Mouse (Mus musculus) lung, adult 2 months (tissue): ENCODE data around the gene Vdr. TPM values are rescaled to one million over a fixed set of nuclear protein-coding genes. Genes with fewer than 3 reads are reported as not detected.

Experiments
- DNase-seq: peaks from one replicate; pipeline ENCODE4 v3.0.0; 2022
- H3K4me1 ChIP-seq: fragments of 200-500 bp; 2 replicates; pipeline ENCODE4 v1.6.1; 2011; ENCODE audit warnings: low read length; ENCODE audit not compliant: control insufficient read depth, insufficient read depth
- H3K4me3 ChIP-seq: fragments of 200-500 bp; replicated peaks from 2 replicates; pipeline ENCODE3; 2011; ENCODE audit warnings: low read depth, mild to moderate bottlenecking, control low read depth, low read length; ENCODE audit errors: extremely low read depth
- CTCF ChIP-seq: fragments of 200-500 bp; IDR thresholded peaks from 2 replicates; pipeline ENCODE4 v1.5.1; 2011; ENCODE audit warnings: mild to moderate bottlenecking, low read length, control low read depth; ENCODE audit not compliant: insufficient read depth
- POLR2A ChIP-seq: fragments of 200-500 bp; IDR thresholded peaks from 2 replicates; pipeline ENCODE4 v1.6.1; 2011; ENCODE audit warnings: low read depth, mild to moderate bottlenecking, control low read depth, low read length, borderline replicate concordance; ENCODE audit errors: extremely low read depth
- WGBS: fragments of 180-500 bp; shearing (Covaris S2); methylation state at CpG from one replicate; pipeline ENCODE4 v1.1.7; 2018; 5-methylcytosine and 5-hydroxymethylcytosine counted together
- polyA plus RNA-seq: library from polyadenylated mRNA; depleted of rRNA; stranded (reverse); fragments of >200 nt; gene quantifications from 2 replicates; pipeline ENCODE4 v1.2.3, GENCODE M21; 2012; rRNA removed

Vdr gene
- polyA plus RNA-seq, 1 experiment, result 6.3 TPM

DNA sequence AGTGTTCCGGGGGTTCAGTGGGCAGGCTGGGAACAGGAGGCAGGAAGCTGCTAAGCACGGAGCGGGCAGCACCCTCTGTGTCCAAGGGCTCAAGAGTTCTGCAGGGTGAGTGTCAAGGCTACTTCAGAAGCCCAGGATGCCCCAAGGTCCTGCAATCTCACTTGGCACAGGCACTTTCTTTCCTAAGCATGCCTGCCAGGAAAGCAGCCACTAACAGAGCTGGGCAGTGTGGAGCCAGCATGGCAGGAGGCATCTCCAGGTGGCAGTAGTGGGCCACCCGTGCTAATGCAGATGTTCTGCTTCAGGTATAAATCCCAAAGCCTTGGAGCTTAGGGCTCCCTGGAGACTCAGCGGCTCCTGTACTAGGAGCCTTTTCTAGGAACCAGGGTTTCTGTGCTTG lies 100.5 kb downstream of the Vdr start:
- WGBS, result 74% methylated on average over 5 of the region's 5 CpGs
- peaks cover 37% of the 10 kb centered on the region for H3K4me1 ChIP-seq
- H3K4me3 ChIP-seq, result no peak overlapping the region
- no peak for TF ChIP-seq POLR2A
- TF ChIP-seq CTCF, result peak; percentile 65; the same call in 1 of the 2 replicates
- DNase-seq, result no peak

DNA sequence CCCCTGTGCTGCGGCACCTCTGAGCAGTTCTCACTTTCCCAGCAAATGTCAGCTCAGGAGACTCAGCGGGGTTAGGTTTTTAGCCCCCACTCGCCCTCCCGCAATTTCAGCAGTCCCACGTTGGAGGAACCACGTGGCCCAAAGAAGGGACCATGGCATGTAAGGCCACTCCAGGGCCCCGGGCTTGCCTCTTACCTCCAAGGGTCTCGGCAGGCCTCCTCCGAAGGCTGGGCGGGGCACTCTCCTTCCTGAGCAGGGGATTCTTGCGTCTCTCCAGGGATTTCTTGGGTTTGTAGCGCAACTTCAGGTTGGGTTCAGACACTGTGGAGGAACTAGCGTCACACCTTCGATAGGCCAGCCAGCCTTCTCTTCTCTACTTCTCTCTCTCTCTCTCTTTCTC lies 101.2 kb downstream of the Vdr start:
- no peak for DNase-seq
- Histone ChIP-seq H3K4me3 (no peak overlapping the region), H3K4me1 (peaks cover 30% of the 10 kb centered on the region)
- TF ChIP-seq POLR2A (no peak), CTCF (no peak)
- WGBS, result 77% methylated on average over 14 of the region's 14 CpGs

DNA sequence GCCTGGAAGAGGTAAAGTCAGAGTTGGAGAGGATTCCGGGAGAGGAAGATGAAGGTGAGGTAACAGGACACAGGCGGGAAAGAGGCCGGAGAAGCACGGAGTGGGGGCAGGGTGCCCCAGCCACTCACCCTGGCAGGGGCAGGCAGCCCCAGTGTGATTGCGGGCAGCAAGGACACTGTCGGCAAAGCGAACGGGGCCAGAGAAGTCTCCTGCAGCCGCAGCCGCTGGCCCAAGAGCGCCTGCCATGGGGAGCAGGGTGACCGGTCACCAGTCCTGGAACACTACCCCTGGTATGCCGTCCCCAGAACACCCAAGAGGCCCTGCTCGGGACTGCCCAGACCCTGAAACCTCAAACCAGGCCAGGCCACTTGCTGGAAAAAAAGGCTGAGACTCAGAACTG lies 101.9 kb downstream of the Vdr start:
- TF ChIP-seq POLR2A (no peak), CTCF (no peak)
- WGBS, result 89% methylated on average over 12 of the region's 14 CpGs
- H3K4me1 ChIP-seq, result peaks cover 23% of the 10 kb centered on the region
- DNase-seq, result no peak
- H3K4me3 ChIP-seq, result no peak overlapping the region

DNA sequence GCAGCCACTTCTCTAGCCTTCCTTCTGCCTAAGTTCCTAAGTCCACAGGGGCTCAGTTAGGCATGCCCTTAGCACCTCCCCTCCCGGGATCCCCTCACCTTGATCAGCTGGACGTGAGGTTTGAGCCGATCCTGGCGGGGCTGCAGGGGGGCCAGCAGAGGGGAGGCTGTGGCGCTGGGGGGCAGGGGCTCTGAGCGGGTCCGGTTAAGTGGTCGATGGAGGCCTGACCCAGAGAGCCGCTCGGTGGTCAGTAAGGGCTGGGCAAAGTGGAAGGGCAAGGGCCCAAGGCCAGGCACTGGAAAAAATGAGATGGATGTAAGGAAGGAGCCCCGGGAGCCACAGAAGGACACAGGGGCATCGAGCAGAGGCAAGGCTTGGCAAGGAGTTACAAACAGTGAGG lies 102.6 kb downstream of the Vdr start:
- TF ChIP-seq POLR2A (no peak), CTCF (no peak)
- 78% methylated on average over 12 of the region's 12 CpGs for WGBS
- peaks cover 16% of the 10 kb centered on the region for H3K4me1 ChIP-seq
- DNase-seq, result no peak
- H3K4me3 ChIP-seq, result no peak overlapping the region

Other genes starting within 250 kb of the Vdr start
- gene Rpap3, start 204.8 kb downstream of the Vdr start, polyA plus RNA-seq, result 3.1 and 5.0 TPM in 2 replicates
- gene Endou, start 179.3 kb downstream of the Vdr start, polyA plus RNA-seq, result 4.0 and 18.9 TPM in 2 replicates
- 94.2 and 133 TPM in 2 replicates for gene Rapgef3, start 142.7 kb downstream of the Vdr start, polyA plus RNA-seq
- 158 and 174 TPM in 2 replicates for gene Slc48a1, start 132.1 kb downstream of the Vdr start, polyA plus RNA-seq
- 254 and 294 TPM in 2 replicates for gene Hdac7, start 66.1 kb downstream of the Vdr start, polyA plus RNA-seq
- gene Tmem106c, start 53.6 kb upstream of the Vdr start, polyA plus RNA-seq, result 25.8 and 34.2 TPM in 2 replicates
- 0.14 and 0.51 TPM in 2 replicates for gene Col2a1, start 94.1 kb upstream of the Vdr start, polyA plus RNA-seq
- 19.8 and 54.0 TPM in 2 replicates for gene Pfkm, start 182.0 kb upstream of the Vdr start, polyA plus RNA-seq
- 8.7 and 13.1 TPM in 2 replicates for gene Senp1, start 183.1 kb upstream of the Vdr start, polyA plus RNA-seq